8 mouse cellular contexts compared by ENCODE assay signal in genomic region chr17:47174748-47175215, GRCm38 (mm10).
DNase-seq lines count a peak whose midpoint lies in the region; ATAC-seq and TF ChIP-seq lines count a peak whose summit lies in the region.

No protein-coding gene starts in this region.

- H3K9ac ChIP-seq in intestine, postnatal 0 days (ENCODE audit: low read depth, low read length) = no peak overlapping the region
- H3K9ac ChIP-seq in liver, embryonic 11.5 days (ENCODE audit: low read depth, low read length) = no peak overlapping the region
- no peak overlapping the region for H3K9ac ChIP-seq in forebrain, embryonic 16.5 days (replicated peaks; ENCODE audit: low read depth, low read length)

- peak; percentile 81 for ATAC-seq in intestine, postnatal 0 days
- ATAC-seq in liver, embryonic 11.5 days (replicated peaks; ENCODE audit: low FRiP score) = peak; percentile 87
- no peak for ATAC-seq in activated CD4-positive, CD25-positive, alpha-beta regulatory T cell, adult 4 months
- no peak for ATAC-seq in forebrain, embryonic 16.5 days

- peak overlapping the region; percentile 40 for H3K4me3 ChIP-seq in intestine, postnatal 0 days (ENCODE audit: low read depth, low read length)
- peak overlapping the region; percentile 19 for H3K4me3 ChIP-seq in liver, embryonic 11.5 days (ENCODE audit: low read depth, low read length)
- H3K4me3 ChIP-seq in forebrain, embryonic 16.5 days (replicated peaks; ENCODE audit: low read length) = no peak overlapping the region

- peak; percentile 14; the same call in 1 of the 2 replicates for TF ChIP-seq CTCF in intestine, postnatal 0 days (IDR thresholded peaks at IDR 0.05; ENCODE audit: low read depth)

- WGBS in intestine, postnatal 0 days = 26% methylated on average over 12 of the region's 12 CpGs
- WGBS in liver, embryonic 11.5 days = 14% methylated on average over 12 of the region's 12 CpGs
- 81% methylated on average over 12 of the region's 12 CpGs for WGBS in forebrain, embryonic 16.5 days

- DNase-seq in thymus, postnatal 0 days (ENCODE audit: low spot score) = peak; percentile 18
- DNase-seq in thymus, postnatal 25 days = no peak
- peak; percentile 77 for DNase-seq in gastrocnemius, postnatal 10 days
- peak; percentile 67 for DNase-seq in liver, embryonic 11.5 days (ENCODE audit: low spot score)
- DNase-seq in ovary, postnatal 14 days (ENCODE audit: low spot score) = peak; percentile 74

- H3K27ac ChIP-seq in intestine, postnatal 0 days (ENCODE audit: low read depth, low read length) = no peak overlapping the region
- 0 out of 2 replicates have a peak overlapping the region, but pooled peaks have one; percentile 13 for H3K27ac ChIP-seq in liver, embryonic 11.5 days (ENCODE audit: low read depth, low read length)
- H3K27ac ChIP-seq in forebrain, embryonic 16.5 days (ENCODE audit: low read length) = no peak overlapping the region

- peaks cover 5% of the 10 kb centered on the region; the same call in 1 of the 2 replicates for H3K4me1 ChIP-seq in intestine, postnatal 0 days (replicated peaks; ENCODE audit: control insufficient read depth, insufficient read depth, low read length)
- H3K4me1 ChIP-seq in liver, embryonic 11.5 days (replicated peaks; ENCODE audit: control insufficient read depth, insufficient read depth, low read length) = peaks cover 17% of the 10 kb centered on the region
- H3K4me1 ChIP-seq in forebrain, embryonic 16.5 days (replicated peaks; ENCODE audit: control insufficient read depth, insufficient read depth, low read length) = peaks cover 17% of the 10 kb centered on the region

- H3K27me3 ChIP-seq in intestine, postnatal 0 days (replicated peaks; ENCODE audit: control insufficient read depth, insufficient read depth, low read length) = no peaks in the 10 kb centered on the region
- no peaks in the 10 kb centered on the region; the same call in 1 of the 2 replicates for H3K27me3 ChIP-seq in liver, embryonic 11.5 days (replicated peaks; ENCODE audit: control insufficient read depth, insufficient read depth, low read length)
- no peaks in the 10 kb centered on the region for H3K27me3 ChIP-seq in forebrain, embryonic 16.5 days (replicated peaks; ENCODE audit: control insufficient read depth, insufficient read depth, low read length)

- H3K4me2 ChIP-seq in intestine, postnatal 0 days (replicated peaks; ENCODE audit: low read depth) = peak overlapping the region; percentile 48
- peak overlapping the region; percentile 46 for H3K4me2 ChIP-seq in liver, embryonic 11.5 days
- H3K4me2 ChIP-seq in forebrain, embryonic 16.5 days (ENCODE audit: low read length) = no peak overlapping the region

- H3K9me3 ChIP-seq in intestine, postnatal 0 days (ENCODE audit: control insufficient read depth) = no peaks in the 10 kb centered on the region
- H3K9me3 ChIP-seq in liver, embryonic 11.5 days (ENCODE audit: control insufficient read depth, low read length) = no peaks in the 10 kb centered on the region
- no peaks in the 10 kb centered on the region for H3K9me3 ChIP-seq in forebrain, embryonic 16.5 days (ENCODE audit: control insufficient read depth, low read length)

- no peaks in the 10 kb centered on the region for H3K36me3 ChIP-seq in intestine, postnatal 0 days (ENCODE audit: control insufficient read depth, insufficient read depth)
- no peaks in the 10 kb centered on the region for H3K36me3 ChIP-seq in liver, embryonic 11.5 days (ENCODE audit: control insufficient read depth, insufficient read depth, low read length)
- no peaks in the 10 kb centered on the region for H3K36me3 ChIP-seq in forebrain, embryonic 16.5 days (ENCODE audit: control insufficient read depth, insufficient read depth)

Comparison
In these comparisons a context has a peak if more than half of its experiments do, and no peak if none do; other contexts are left out.
1. ATAC-seq: peak in intestine, postnatal 0 days (single experiment) and liver, embryonic 11.5 days (single experiment); none in activated CD4-positive, CD25-positive, alpha-beta regulatory T cell, adult 4 months (single experiment) and forebrain, embryonic 16.5 days (single experiment).